Mouse (Mus musculus) limb, embryonic 14.5 days (tissue): Measurements from ENCODE around the gene Zdhhc19. TPM values are rescaled to one million over a fixed set of nuclear protein-coding genes. Genes with fewer than 3 reads are reported as not detected.

Experiments
- ATAC-seq: fragments of 200-750 bp; cut with Nextera tagmentation; 2 replicates; pipeline ENCODE4 v1.8.0; 2017; ENCODE audit warnings: low read depth, moderate number of reproducible peaks, moderate TSS enrichment; ENCODE audit not compliant: low FRiP score
- DNase-seq: peaks from one replicate; pipeline ENCODE4 v3.0.0-alpha.2; 2015; ENCODE audit warnings: low spot score
- H3K27ac ChIP-seq: fragments of 300-500 bp; sonication (generic); replicated peaks from 2 replicates; pipeline ENCODE4 v1.5.1; 2014; ENCODE audit warnings: low read depth, mild to moderate bottlenecking, low read length, moderate library complexity, mixed read lengths
- H3K27me3 ChIP-seq: fragments of 300-500 bp; sonication (generic); 2 replicates; pipeline ENCODE4 v1.6.1; 2014; ENCODE audit warnings: low read length, mixed read lengths; ENCODE audit not compliant: control insufficient read depth, insufficient read depth
- H3K36me3 ChIP-seq: fragments of 300-500 bp; sonication (generic); 2 replicates; pipeline ENCODE4 v1.6.1; 2014; ENCODE audit warnings: mild to moderate bottlenecking, low read length, moderate library complexity, mixed read lengths; ENCODE audit not compliant: control insufficient read depth, insufficient read depth
- H3K4me1 ChIP-seq: fragments of 300-500 bp; sonication (generic); 2 replicates; pipeline ENCODE4 v1.6.1; 2014; ENCODE audit warnings: antibody characterized with exemption, low read length, mixed read lengths; ENCODE audit not compliant: control insufficient read depth, insufficient read depth
- H3K4me2 ChIP-seq: fragments of 300-500 bp; sonication (generic); replicated peaks from 2 replicates; pipeline ENCODE4 v1.6.1; 2014; ENCODE audit warnings: low read depth, mild to moderate bottlenecking, low read length, moderate library complexity; ENCODE audit not compliant: severe bottlenecking
- H3K4me3 ChIP-seq: fragments of 300-500 bp; sonication (generic); replicated peaks from 2 replicates; pipeline ENCODE4 v1.5.1; 2014; ENCODE audit warnings: low read length
- H3K9ac ChIP-seq: fragments of 300-500 bp; sonication (generic); 2 replicates; pipeline ENCODE4 v1.6.1; 2014; ENCODE audit warnings: mild to moderate bottlenecking, low read depth, low read length, moderate library complexity; ENCODE audit not compliant: severe bottlenecking
- H3K9me3 ChIP-seq: fragments of 300-500 bp; sonication (generic); 2 replicates; pipeline ENCODE4 v1.6.1; 2016; ENCODE audit warnings: low read length; ENCODE audit not compliant: control insufficient read depth
- POLR2A ChIP-seq: fragments of 200-500 bp; IDR thresholded peaks from 2 replicates; pipeline ENCODE4 v1.8.0; 2012; ENCODE audit warnings: inconsistent platforms, mild to moderate bottlenecking, moderate library complexity, borderline replicate concordance; ENCODE audit not compliant: insufficient read depth, insufficient read length; ENCODE audit errors: extremely low read depth
- WGBS: fragments of 180-500 bp; shearing (Covaris S2); extraction: QIAGEN DNeasy Blood & Tissue Kit; methylation state at CpG from one replicate; pipeline ENCODE4 v1.1.7; 2014; 5-methylcytosine and 5-hydroxymethylcytosine counted together
- polyA plus RNA-seq, 2 experiments: library from polyadenylated mRNA; depleted of rRNA in 1 of 2; stranded (reverse) in 1 of 2; unstranded in 1 of 2; fragments of >200 nt; fragmentation: Nextera tagmentation in 1 of 2; extraction: Ambion mirVana in 1 of 2; gene quantifications; 2 replicates each; pipeline versions ENCODE4 v1.2.1 to v1.2.3; 2012 to 2014

Zdhhc19 gene
- polyA plus RNA-seq, 2 experiments = not detected

DNA sequence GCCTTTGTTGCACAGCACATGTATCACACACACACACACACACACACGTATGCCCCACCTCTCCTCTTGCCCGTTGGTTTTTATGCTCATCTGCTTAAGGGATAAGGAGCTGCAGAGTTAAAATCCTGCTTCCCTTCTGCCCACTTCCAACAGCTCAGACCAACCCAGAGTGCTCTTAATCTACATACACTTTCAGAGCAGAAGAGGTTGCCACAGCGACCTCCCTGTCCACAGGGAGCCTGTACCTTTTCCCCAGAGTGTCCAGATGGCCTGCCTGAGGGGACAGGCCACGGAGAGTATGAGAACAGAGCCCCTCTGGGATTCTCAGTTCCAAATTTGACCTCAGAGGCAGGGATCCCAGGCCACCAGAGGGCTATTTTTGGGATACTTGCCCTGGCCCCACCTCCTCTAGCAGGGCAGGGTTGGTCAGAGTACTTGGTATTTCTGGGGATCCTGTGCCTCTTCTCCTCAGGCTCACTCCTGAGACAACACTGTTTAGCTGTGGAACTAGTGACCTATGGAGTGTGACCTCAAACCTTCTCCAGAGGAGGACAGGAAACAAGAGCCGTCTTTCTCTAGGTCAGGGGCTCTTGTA is 39.2 kb downstream of the Zdhhc19 start:
- H3K9ac ChIP-seq = no peak overlapping the region
- WGBS = 29% methylated on average over 5 of the region's 5 CpGs

GRCm38 (mm10) chr16:32537867-32538660 is 42.0 kb downstream of the Zdhhc19 start:
- 59% methylated on average over 5 of the region's 5 CpGs for WGBS
- Histone ChIP-seq H3K27me3 (no peaks in the 10 kb centered on the region), H3K9ac (no peak overlapping the region), H3K4me3 (no peak overlapping the region), H3K4me1 (peaks cover 16% of the 10 kb centered on the region), H3K27ac (0 out of 2 replicates have a peak overlapping the region, but pooled peaks have one; percentile 28), H3K36me3 (no peaks in the 10 kb centered on the region), H3K4me2 (no peak overlapping the region), H3K9me3 (no peaks in the 10 kb centered on the region)
- DNase-seq (no peak), ATAC-seq (no peak)
- no peak for TF ChIP-seq POLR2A

More for the DNA sequence above, 39.2 kb downstream of the Zdhhc19 start:
- no peak overlapping the region for H3K4me2 ChIP-seq
- ATAC-seq (no peak), DNase-seq (no peak)
- H3K27ac ChIP-seq = no peak overlapping the region
- H3K27me3 ChIP-seq = no peaks in the 10 kb centered on the region
- no peaks in the 10 kb centered on the region for H3K36me3 ChIP-seq
- H3K4me1 ChIP-seq = peaks cover 16% of the 10 kb centered on the region
- no peak overlapping the region for H3K4me3 ChIP-seq
- TF ChIP-seq POLR2A = no peak
- H3K9me3 ChIP-seq = no peaks in the 10 kb centered on the region

- ATAC-seq (no peak), DNase-seq (peak; percentile 62)
- TF ChIP-seq POLR2A = no peak
- H3K36me3 ChIP-seq = no peaks in the 10 kb centered on the region
- H3K9ac ChIP-seq = no peak overlapping the region
- H3K4me3 ChIP-seq = no peak overlapping the region
- no peaks in the 10 kb centered on the region for H3K9me3 ChIP-seq
- H3K27me3 ChIP-seq = no peaks in the 10 kb centered on the region
- peaks cover 11% of the 10 kb centered on the region for H3K4me1 ChIP-seq
- 0 out of 2 replicates have a peak overlapping the region, but pooled peaks have one; percentile 43 for H3K27ac ChIP-seq
- no peak overlapping the region for H3K4me2 ChIP-seq
- 45% methylated on average over 3 of the region's 3 CpGs for WGBS
Measured at GRCm38 (mm10) chr16:32538761-32539255, 42.7 kb downstream of the Zdhhc19 start.

GRCm38 (mm10) chr16:32541338-32542179 is 45.5 kb downstream of the Zdhhc19 start:
- Histone ChIP-seq H3K4me2 (no peak overlapping the region), H3K9me3 (no peaks in the 10 kb centered on the region), H3K27me3 (no peaks in the 10 kb centered on the region), H3K4me3 (no peak overlapping the region), H3K9ac (no peak overlapping the region), H3K27ac (no peak overlapping the region), H3K4me1 (peaks cover 4% of the 10 kb centered on the region; the same call in 1 of the 2 replicates), H3K36me3 (no peaks in the 10 kb centered on the region)
- 82% methylated on average over 6 of the region's 6 CpGs for WGBS
- TF ChIP-seq POLR2A = no peak
- DNase-seq (no peak), ATAC-seq (no peak)

DNA sequence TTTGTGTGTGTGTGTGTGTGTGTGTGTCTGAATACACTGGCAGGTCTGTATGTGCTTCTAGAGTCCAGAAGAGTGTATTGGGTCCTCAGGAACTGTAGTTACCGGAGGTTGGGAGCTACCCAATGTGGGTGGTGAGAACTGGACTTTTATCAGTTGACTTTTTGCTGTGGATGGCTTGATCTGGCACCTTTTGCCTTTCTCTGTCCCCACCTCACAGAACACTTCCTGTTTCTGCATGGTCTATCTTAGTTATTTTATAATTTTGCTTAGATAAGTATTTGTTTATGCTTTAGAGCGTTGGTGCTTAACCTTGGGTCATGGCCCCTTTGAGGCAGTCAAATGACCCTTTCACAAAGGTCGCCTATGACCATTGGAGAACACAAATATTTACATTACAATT is 47.4 kb downstream of the Zdhhc19 start:
- H3K4me1 ChIP-seq = peaks cover under 1% of the 10 kb centered on the region; the same call in 1 of the 2 replicates
- no peak for TF ChIP-seq POLR2A
- ATAC-seq = no peak
- H3K36me3 ChIP-seq = no peaks in the 10 kb centered on the region
- H3K4me2 ChIP-seq = no peak overlapping the region
- DNase-seq = no peak
- no peak overlapping the region for H3K4me3 ChIP-seq
- H3K9ac ChIP-seq = no peak overlapping the region
- no peaks in the 10 kb centered on the region for H3K27me3 ChIP-seq
- no peak overlapping the region for H3K27ac ChIP-seq
- WGBS = 84% methylated on average over 3 of the region's 3 CpGs
- H3K9me3 ChIP-seq = no peaks in the 10 kb centered on the region
